Mouse (Mus musculus): ENCODE data around the gene Scaf4. TPM values are rescaled to one million over a fixed set of nuclear protein-coding genes. Genes with fewer than 3 reads are reported as not detected.
A peak's percentile ranks its signal among the peaks of the same experiment; 100 is the strongest.

The Scaf4 gene
- total RNA-seq, 1 experiment = 36.0 TPM

DNA sequence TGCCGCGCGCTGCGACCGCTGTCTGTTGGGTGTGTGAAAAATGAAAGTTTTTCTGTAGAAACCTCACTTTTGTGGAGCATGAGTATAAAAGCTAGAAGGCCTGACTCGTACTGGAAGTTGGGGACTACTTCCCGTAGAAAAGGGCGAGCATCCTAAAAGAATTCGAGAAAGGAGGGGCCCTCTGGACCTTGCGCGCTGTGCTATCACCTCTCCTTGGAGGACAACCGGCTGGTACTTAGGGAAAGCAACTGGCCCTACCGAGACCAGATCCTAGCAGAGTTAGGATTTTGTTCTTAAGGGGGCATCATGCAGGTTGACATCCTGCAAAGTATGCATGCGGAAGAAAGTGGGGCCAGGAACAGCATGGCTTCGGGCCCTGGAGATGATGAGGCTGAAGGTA lies 613 bp upstream of the Scaf4 start:
- Histone ChIP-seq H3K4me3 (ENCODE audit: insufficient read depth in 1 of 2, low read depth in 1 of 2, low read length in 2 of 2, poor library complexity in 1 of 2, severe bottlenecking in 1 of 2) (peak overlapping the region; percentile 72 to 96), H3K4me1 (ENCODE audit: control insufficient read depth in 2 of 2, insufficient read depth in 2 of 2, low read length in 2 of 2, poor library complexity in 1 of 2) (peaks cover 7 to 14% of the 10 kb centered on the region in 2 experiments), H3K9me3 (ENCODE audit: control insufficient read depth, insufficient read depth, low read depth, low read length) (no peaks in the 10 kb centered on the region), H3K27ac (ENCODE audit: insufficient read depth, low read depth, low read length, poor library complexity, severe bottlenecking) (peak overlapping the region; percentile 31), H3K36me3 (ENCODE audit: control insufficient read depth, insufficient read depth, low read length, poor library complexity, severe bottlenecking) (peaks cover 5% of the 10 kb centered on the region; the same call in 1 of the 2 replicates), H3K9ac (ENCODE audit: insufficient read depth, low read depth, low read length, poor library complexity, severe bottlenecking) (peak overlapping the region; percentile 73)
- DNase-seq (ENCODE audit: low read depth, low spot score) = no peak
- TF ChIP-seq ZNF384 (IDR thresholded peaks at IDR 0.05; ENCODE audit: low read depth, low read length) (no peak), HCFC1 (IDR thresholded peaks at IDR 0.05; ENCODE audit: borderline replicate concordance, insufficient read depth, low read length) (no peak), CHD2 (IDR thresholded peaks at IDR 0.05; ENCODE audit: low read depth, low read length) (no peak), MAFK (IDR thresholded peaks at IDR 0.05; ENCODE audit: insufficient read depth, low read depth, low read length) (no peak), ZC3H11A (IDR thresholded peaks at IDR 0.05; ENCODE audit: borderline replicate concordance, low read depth, low read length) (no peak)
- in situ Hi-C loops (cut with MboI; ENCODE audit: low sequenced_read_pairs in 2 of 2, unreplicated experiment in 2 of 2) = no loop called here

DNA sequence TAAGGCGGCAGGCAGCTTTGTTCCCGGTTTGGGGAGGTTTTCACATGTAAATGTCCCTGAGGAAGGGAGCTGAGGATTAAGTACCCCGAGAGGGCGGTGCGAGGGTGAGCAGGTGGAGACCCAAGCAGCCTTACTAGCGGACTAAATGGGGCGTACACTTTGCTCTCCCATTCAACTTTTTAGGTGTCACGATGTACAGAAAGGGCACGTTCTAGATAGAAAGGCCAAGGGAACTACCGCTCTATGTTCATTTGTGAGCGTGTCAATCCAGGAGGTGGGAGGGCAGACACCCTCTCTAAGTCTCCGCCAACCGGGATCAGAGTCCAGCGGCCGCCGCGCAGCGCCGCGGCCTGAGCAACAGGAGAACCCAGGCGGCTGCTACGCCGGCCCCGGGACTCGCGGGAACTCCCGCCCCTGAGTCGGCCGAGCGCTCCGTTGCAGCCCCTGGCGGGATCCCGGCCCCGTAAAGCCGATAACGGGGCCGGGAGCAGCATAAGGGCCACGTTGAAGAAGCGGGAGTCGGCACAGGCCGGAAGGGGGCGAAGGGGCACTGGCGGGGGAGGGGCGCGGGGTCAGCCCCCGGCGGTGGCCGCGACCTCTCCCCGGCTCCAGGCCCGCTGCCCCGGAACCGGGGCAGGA lies 918 bp downstream of the Scaf4 start:
- no peak for TF ChIP-seq CHD2 (IDR thresholded peaks at IDR 0.05; ENCODE audit: low read depth, low read length)
- no peak for TF ChIP-seq MAFK (IDR thresholded peaks at IDR 0.05; ENCODE audit: insufficient read depth, low read depth, low read length)
- no peak for TF ChIP-seq ZNF384 (IDR thresholded peaks at IDR 0.05; ENCODE audit: low read depth, low read length)
- TF ChIP-seq HCFC1 (IDR thresholded peaks at IDR 0.05; ENCODE audit: borderline replicate concordance, insufficient read depth, low read length) = no peak
- no peak for TF ChIP-seq ZC3H11A (IDR thresholded peaks at IDR 0.05; ENCODE audit: borderline replicate concordance, low read depth, low read length)
- Histone ChIP-seq H3K27ac (ENCODE audit: insufficient read depth, low read depth, low read length, poor library complexity, severe bottlenecking) (peak overlapping the region; percentile 76), H3K4me3 (ENCODE audit: insufficient read depth in 1 of 2, low read depth in 1 of 2, low read length in 2 of 2, poor library complexity in 1 of 2, severe bottlenecking in 1 of 2) (peak overlapping the region; percentile 72 to 96), H3K9ac (ENCODE audit: insufficient read depth, low read depth, low read length, poor library complexity, severe bottlenecking) (peak overlapping the region; percentile 96), H3K4me1 (ENCODE audit: control insufficient read depth in 2 of 2, insufficient read depth in 2 of 2, low read length in 2 of 2, poor library complexity in 1 of 2) (peaks cover 9 to 15% of the 10 kb centered on the region in 2 experiments), H3K36me3 (ENCODE audit: control insufficient read depth, insufficient read depth, low read length, poor library complexity, severe bottlenecking) (peaks cover 5% of the 10 kb centered on the region; the same call in 1 of the 2 replicates), H3K9me3 (ENCODE audit: control insufficient read depth, insufficient read depth, low read depth, low read length) (no peaks in the 10 kb centered on the region)
- in situ Hi-C loops (cut with MboI; ENCODE audit: low sequenced_read_pairs in 2 of 2, unreplicated experiment in 2 of 2) = no loop called here
- peak; percentile 51 for DNase-seq (ENCODE audit: low read depth, low spot score)

DNA sequence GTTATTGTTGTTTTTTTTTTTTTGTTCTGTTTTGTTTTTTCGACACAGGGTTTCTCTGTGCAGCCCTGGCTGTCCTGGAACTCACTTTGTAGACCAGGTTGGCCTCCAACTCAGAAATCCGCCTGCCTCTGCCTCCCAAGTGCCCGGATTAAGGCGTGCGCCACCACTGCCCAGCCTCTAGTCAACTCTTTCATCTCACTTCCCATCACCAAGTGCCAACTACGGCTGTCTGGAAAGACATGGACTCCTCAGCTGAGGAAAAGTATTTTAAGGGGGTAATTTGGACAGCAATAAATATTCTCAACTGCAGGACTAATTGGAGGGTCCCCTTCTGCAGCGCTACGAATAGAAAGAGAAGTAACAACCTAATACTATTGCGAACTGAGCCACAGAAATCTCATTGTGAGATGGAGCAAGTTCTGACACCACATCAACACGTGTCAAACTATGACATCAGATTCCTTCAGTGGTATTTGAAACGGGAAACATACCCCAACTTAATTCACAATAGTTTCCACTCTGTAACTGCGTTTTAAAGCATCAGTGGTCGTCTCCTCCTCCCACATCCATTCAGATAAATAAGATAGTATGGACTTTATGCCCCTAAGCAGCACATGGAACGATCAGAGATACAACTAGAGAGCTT lies 1.6 kb downstream of the Scaf4 start:
- peaks cover 5% of the 10 kb centered on the region; the same call in 1 of the 2 replicates for H3K36me3 ChIP-seq (ENCODE audit: control insufficient read depth, insufficient read depth, low read length, poor library complexity, severe bottlenecking)
- peaks cover 9 to 15% of the 10 kb centered on the region in 2 experiments for H3K4me1 ChIP-seq (ENCODE audit: control insufficient read depth in 2 of 2, insufficient read depth in 2 of 2, low read length in 2 of 2, poor library complexity in 1 of 2)
- no peaks in the 10 kb centered on the region for H3K9me3 ChIP-seq (ENCODE audit: control insufficient read depth, insufficient read depth, low read depth, low read length)
- no peak overlapping the region; the same call in 1 of the 2 replicates for H3K27ac ChIP-seq (ENCODE audit: insufficient read depth, low read depth, low read length, poor library complexity, severe bottlenecking)
- H3K9ac ChIP-seq (ENCODE audit: insufficient read depth, low read depth, low read length, poor library complexity, severe bottlenecking) = peak overlapping the region; percentile 96
- TF ChIP-seq HCFC1 (IDR thresholded peaks at IDR 0.05; ENCODE audit: borderline replicate concordance, insufficient read depth, low read length) (no peak), CHD2 (IDR thresholded peaks at IDR 0.05; ENCODE audit: low read depth, low read length) (no peak), ZNF384 (IDR thresholded peaks at IDR 0.05; ENCODE audit: low read depth, low read length) (no peak), MAFK (IDR thresholded peaks at IDR 0.05; ENCODE audit: insufficient read depth, low read depth, low read length) (no peak), ZC3H11A (IDR thresholded peaks at IDR 0.05; ENCODE audit: borderline replicate concordance, low read depth, low read length) (no peak)
- no peak for DNase-seq (ENCODE audit: low read depth, low spot score)
- in situ Hi-C loops (cut with MboI; ENCODE audit: low sequenced_read_pairs in 2 of 2, unreplicated experiment in 2 of 2) = no loop called here
- peak overlapping the region; percentile 72 to 96 for H3K4me3 ChIP-seq (ENCODE audit: insufficient read depth in 1 of 2, low read depth in 1 of 2, low read length in 2 of 2, poor library complexity in 1 of 2, severe bottlenecking in 1 of 2)

DNA sequence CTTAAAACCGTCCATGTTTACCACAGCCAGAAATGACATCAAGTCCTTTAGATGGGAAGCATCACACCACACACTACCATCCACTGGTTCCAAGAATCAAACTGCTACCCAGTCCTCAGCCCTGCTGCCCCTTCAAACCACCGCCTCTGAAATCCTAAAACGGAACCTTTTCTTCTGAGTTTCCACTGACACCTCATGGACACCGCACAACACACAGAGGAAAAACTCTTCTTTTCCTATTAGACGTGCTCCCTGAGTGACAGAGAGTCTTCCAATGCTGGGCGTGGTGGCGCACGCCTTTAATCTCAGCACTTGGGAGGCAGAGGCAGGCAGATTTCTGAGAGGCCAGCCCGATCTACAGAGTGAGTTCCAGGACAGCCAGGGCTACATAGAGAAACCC lies 2.9 kb downstream of the Scaf4 start:
- no peaks in the 10 kb centered on the region for H3K9me3 ChIP-seq (ENCODE audit: control insufficient read depth, insufficient read depth, low read depth, low read length)
- H3K4me1 ChIP-seq (ENCODE audit: control insufficient read depth in 2 of 2, insufficient read depth in 2 of 2, low read length in 2 of 2, poor library complexity in 1 of 2) = peaks cover 9 to 17% of the 10 kb centered on the region in 2 experiments
- no peak for DNase-seq (ENCODE audit: low read depth, low spot score)
- no peak overlapping the region for H3K4me3 ChIP-seq (ENCODE audit: insufficient read depth in 1 of 2, low read depth in 1 of 2, low read length in 2 of 2, poor library complexity in 1 of 2, severe bottlenecking in 1 of 2)
- TF ChIP-seq ZNF384 (IDR thresholded peaks at IDR 0.05; ENCODE audit: low read depth, low read length) (no peak), MAFK (IDR thresholded peaks at IDR 0.05; ENCODE audit: insufficient read depth, low read depth, low read length) (no peak), HCFC1 (IDR thresholded peaks at IDR 0.05; ENCODE audit: borderline replicate concordance, insufficient read depth, low read length) (no peak), ZC3H11A (IDR thresholded peaks at IDR 0.05; ENCODE audit: borderline replicate concordance, low read depth, low read length) (no peak), CHD2 (IDR thresholded peaks at IDR 0.05; ENCODE audit: low read depth, low read length) (no peak)
- in situ Hi-C loops (cut with MboI; ENCODE audit: low sequenced_read_pairs in 2 of 2, unreplicated experiment in 2 of 2) = no loop called here
- H3K9ac ChIP-seq (ENCODE audit: insufficient read depth, low read depth, low read length, poor library complexity, severe bottlenecking) = no peak overlapping the region
- peaks cover 5% of the 10 kb centered on the region; the same call in 1 of the 2 replicates for H3K36me3 ChIP-seq (ENCODE audit: control insufficient read depth, insufficient read depth, low read length, poor library complexity, severe bottlenecking)
- no peak overlapping the region for H3K27ac ChIP-seq (ENCODE audit: insufficient read depth, low read depth, low read length, poor library complexity, severe bottlenecking)

Measured in ES-E14 (cell line).